Mouse (Mus musculus) liver, embryonic 11.5 days (tissue): Measurements from ENCODE around the gene Pex11g. TPM values are rescaled to one million over a fixed set of nuclear protein-coding genes. Genes with fewer than 3 reads are reported as not detected.

Experiments used
- ATAC-seq: fragments of 200-750 bp; cut with Nextera tagmentation; replicated peaks from 2 replicates; pipeline ENCODE4 v1.8.0; 2017; ENCODE audit warnings: moderate number of reproducible peaks, mild to moderate bottlenecking, moderate TSS enrichment, moderate library complexity; ENCODE audit not compliant: low FRiP score
- DNase-seq: peaks from one replicate; pipeline ENCODE4 v3.0.0-alpha.2; 2017; ENCODE audit warnings: low spot score
- H3K27ac ChIP-seq: fragments of 300-500 bp; sonication (generic); 2 replicates; pipeline ENCODE4 v1.5.1; 2014; ENCODE audit warnings: mild to moderate bottlenecking, low read depth, low read length, control low read depth
- H3K27me3 ChIP-seq: fragments of 300-500 bp; sonication (generic); replicated peaks from 2 replicates; pipeline ENCODE4 v1.6.1; 2014; ENCODE audit warnings: low read length, mixed read lengths; ENCODE audit not compliant: control insufficient read depth, insufficient read depth
- H3K36me3 ChIP-seq: fragments of 300-500 bp; sonication (generic); 2 replicates; pipeline ENCODE4 v1.6.1; 2014; ENCODE audit warnings: mild to moderate bottlenecking, low read length, moderate library complexity, mixed read lengths; ENCODE audit not compliant: control insufficient read depth, insufficient read depth
- H3K4me1 ChIP-seq: fragments of 300-500 bp; sonication (generic); replicated peaks from 2 replicates; pipeline ENCODE4 v1.6.1; 2014; ENCODE audit warnings: low read length, mixed read lengths; ENCODE audit not compliant: control insufficient read depth, insufficient read depth
- H3K4me2 ChIP-seq: fragments of 300-500 bp; sonication (generic); 2 replicates; pipeline ENCODE4 v1.6.1; 2014; ENCODE audit warnings: mild to moderate bottlenecking, control low read depth, moderate library complexity
- H3K4me3 ChIP-seq: fragments of 300-500 bp; sonication (generic); 2 replicates; pipeline ENCODE4 v1.5.1; 2014; ENCODE audit warnings: low read depth, low read length, control low read depth
- H3K9ac ChIP-seq: fragments of 300-500 bp; sonication (generic); 2 replicates; pipeline ENCODE4 v1.6.1; 2014; ENCODE audit warnings: low read depth, low read length, control low read depth
- H3K9me3 ChIP-seq: fragments of 300-500 bp; sonication (generic); 2 replicates; pipeline ENCODE4 v1.6.1; 2016; ENCODE audit warnings: low read length, inconsistent platforms, mixed read lengths; ENCODE audit not compliant: control insufficient read depth
- WGBS: fragments of 180-500 bp; shearing (Covaris S2); extraction: QIAGEN DNeasy Blood & Tissue Kit; methylation state at CpG from one replicate; pipeline ENCODE4 v1.1.7; 2014; 5-methylcytosine and 5-hydroxymethylcytosine counted together
- polyA plus RNA-seq: library from polyadenylated mRNA; unstranded; fragments of >200 nt; fragmentation: Nextera tagmentation; extraction: Ambion mirVana; gene quantifications from 2 replicates; pipeline ENCODE4 v1.2.1, GENCODE M21; 2014

Gene Pex11g
- polyA plus RNA-seq, 1 experiment from 2014 or later: 3.4 TPM

DNA sequence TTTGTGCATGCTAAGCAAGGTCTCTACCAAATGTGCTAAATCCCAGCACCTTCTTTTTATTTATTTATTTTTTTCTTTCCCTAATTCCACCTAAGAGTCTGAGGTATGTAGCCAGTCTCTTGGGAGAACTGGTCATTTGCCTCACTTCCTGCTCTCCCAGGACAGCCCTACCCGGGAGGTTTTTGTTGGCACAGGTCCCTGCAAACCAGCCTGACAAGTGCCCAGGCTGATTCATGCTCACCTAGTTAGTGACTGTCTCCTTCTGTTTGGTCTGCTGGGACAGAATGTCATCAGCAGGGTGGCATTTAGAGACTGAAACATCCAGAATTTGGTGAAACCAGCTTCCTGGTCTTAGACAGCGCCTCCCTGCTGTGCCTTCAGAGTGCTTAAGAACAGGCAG, 37.5 kb downstream of the Pex11g start:
- 88% methylated on average over 2 of the region's 2 CpGs for WGBS
- H3K27ac ChIP-seq: no peak overlapping the region
- H3K4me3 ChIP-seq: no peak overlapping the region
- H3K4me1 ChIP-seq: no peaks in the 10 kb centered on the region
- no peak for ATAC-seq
- H3K27me3 ChIP-seq: no peaks in the 10 kb centered on the region
- H3K9ac ChIP-seq: no peak overlapping the region
- no peaks in the 10 kb centered on the region for H3K9me3 ChIP-seq
- H3K36me3 ChIP-seq: peaks cover 18% of the 10 kb centered on the region
- H3K4me2 ChIP-seq: no peak overlapping the region
- no peak for DNase-seq

DNA sequence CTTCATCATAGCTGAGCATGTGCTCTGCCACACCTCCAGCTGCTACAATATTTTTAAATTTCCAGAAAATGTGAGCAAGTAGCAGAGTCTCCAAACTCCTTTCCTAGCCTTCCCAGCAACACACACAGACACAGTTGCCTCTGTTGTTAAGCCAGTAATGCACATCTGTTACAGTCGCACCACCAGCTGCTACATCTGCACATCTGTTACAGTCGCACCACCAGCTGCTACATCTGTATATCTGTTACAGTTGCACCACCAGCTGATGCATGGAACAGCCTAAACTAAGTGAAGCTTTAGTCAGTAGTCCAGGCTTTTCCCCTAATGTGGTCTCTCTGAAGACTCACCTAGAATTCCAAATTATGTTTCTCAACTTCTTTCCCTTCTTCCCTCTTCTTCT, 39.1 kb downstream of the Pex11g start:
- Histone ChIP-seq H3K9ac (no peak overlapping the region), H3K9me3 (no peaks in the 10 kb centered on the region)
- WGBS: 86% methylated on average over 2 of the region's 2 CpGs

DNA sequence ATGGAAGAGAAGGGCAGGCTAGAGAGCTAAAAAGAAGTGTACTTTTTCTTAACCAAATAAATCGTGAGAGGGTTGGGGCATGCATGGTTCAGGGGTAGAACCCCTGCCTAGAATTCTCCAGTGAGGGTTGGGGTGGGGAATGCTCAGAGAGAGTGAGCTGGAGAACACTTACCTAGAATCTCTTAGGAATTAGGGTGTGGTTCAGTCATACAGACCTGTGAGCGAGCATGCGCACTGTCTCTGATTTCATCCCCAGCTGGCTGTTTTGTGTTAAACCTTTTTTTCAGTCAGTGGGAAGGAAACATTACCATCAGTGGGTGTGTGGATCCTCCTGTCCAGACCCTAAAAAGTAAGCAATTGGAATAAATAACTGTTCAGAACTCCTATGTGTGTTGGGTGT, 41.3 kb downstream of the Pex11g start:
- no peak overlapping the region for H3K4me2 ChIP-seq
- DNase-seq (no peak), ATAC-seq (no peak)
- H3K27me3 ChIP-seq: no peaks in the 10 kb centered on the region
- no peaks in the 10 kb centered on the region; the same call in 1 of the 2 replicates for H3K4me1 ChIP-seq
- H3K9me3 ChIP-seq: no peaks in the 10 kb centered on the region
- 85% methylated on average over 3 of the region's 3 CpGs for WGBS
- no peak overlapping the region for H3K27ac ChIP-seq
- H3K4me3 ChIP-seq: no peak overlapping the region
- no peak overlapping the region for H3K9ac ChIP-seq
- H3K36me3 ChIP-seq: peaks cover 3% of the 10 kb centered on the region; the same call in 1 of the 2 replicates

More for the DNA sequence above, 39.1 kb downstream of the Pex11g start:
- Histone ChIP-seq H3K4me1 (no peaks in the 10 kb centered on the region), H3K4me3 (no peak overlapping the region), H3K27ac (no peak overlapping the region), H3K4me2 (no peak overlapping the region), H3K36me3 (peaks cover 17% of the 10 kb centered on the region), H3K27me3 (no peaks in the 10 kb centered on the region)
- DNase-seq: no peak
- no peak for ATAC-seq

DNA sequence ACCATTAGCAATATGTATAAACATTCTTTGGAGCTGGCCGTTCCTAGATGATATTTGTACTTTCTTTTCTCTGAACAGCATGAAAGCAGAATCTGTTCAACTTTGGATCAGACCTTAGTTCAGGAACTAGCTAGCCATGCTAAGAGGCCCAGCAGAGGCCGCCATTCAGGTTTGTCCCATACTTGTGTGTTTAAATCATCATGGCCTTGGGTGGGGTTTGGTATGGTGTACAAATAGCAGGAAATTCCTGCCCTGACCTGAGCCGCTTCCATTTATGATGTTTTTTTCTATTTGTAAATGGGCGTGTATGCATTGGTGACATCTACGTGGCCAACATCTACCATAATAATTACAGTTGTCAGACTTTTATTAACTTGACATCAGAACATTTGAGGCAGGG, 42.3 kb downstream of the Pex11g start:
- no peak overlapping the region for H3K9ac ChIP-seq
- no peak overlapping the region for H3K4me3 ChIP-seq
- H3K9me3 ChIP-seq: no peaks in the 10 kb centered on the region
- no peaks in the 10 kb centered on the region; the same call in 1 of the 2 replicates for H3K4me1 ChIP-seq
- H3K27ac ChIP-seq: no peak overlapping the region
- DNase-seq: no peak
- H3K4me2 ChIP-seq: no peak overlapping the region
- H3K27me3 ChIP-seq: no peaks in the 10 kb centered on the region
- WGBS: 82% methylated on average over 5 of the region's 5 CpGs
- no peak for ATAC-seq
- H3K36me3 ChIP-seq: peaks cover 3% of the 10 kb centered on the region; the same call in 1 of the 2 replicates

DNA sequence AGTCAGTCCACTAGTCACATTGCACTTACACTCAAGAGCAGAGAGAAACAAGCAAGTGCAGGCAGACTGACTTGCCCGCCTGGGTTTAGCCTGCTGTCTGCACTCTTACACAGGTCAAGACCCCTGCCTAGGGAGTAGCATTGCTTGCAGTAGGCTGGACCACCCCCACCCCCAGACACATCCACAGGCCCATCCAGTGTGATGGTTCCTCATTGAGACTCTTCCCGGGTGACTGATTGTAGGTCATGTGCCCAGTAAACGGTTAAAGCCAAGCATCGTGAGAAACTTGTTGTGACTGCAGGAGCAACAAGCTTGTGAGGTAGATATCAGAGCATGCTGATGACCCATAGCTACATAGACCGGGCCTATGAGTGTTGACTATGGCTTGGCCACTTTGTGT, 46.0 kb downstream of the Pex11g start:
- Histone ChIP-seq H3K4me3 (no peak overlapping the region), H3K9me3 (no peaks in the 10 kb centered on the region), H3K4me1 (peaks cover 16% of the 10 kb centered on the region), H3K36me3 (no peaks in the 10 kb centered on the region), H3K27me3 (no peaks in the 10 kb centered on the region), H3K27ac (no peak overlapping the region), H3K9ac (no peak overlapping the region), H3K4me2 (no peak overlapping the region)
- ATAC-seq (no peak), DNase-seq (no peak)
- WGBS: 81% methylated on average over 5 of the region's 5 CpGs

DNA sequence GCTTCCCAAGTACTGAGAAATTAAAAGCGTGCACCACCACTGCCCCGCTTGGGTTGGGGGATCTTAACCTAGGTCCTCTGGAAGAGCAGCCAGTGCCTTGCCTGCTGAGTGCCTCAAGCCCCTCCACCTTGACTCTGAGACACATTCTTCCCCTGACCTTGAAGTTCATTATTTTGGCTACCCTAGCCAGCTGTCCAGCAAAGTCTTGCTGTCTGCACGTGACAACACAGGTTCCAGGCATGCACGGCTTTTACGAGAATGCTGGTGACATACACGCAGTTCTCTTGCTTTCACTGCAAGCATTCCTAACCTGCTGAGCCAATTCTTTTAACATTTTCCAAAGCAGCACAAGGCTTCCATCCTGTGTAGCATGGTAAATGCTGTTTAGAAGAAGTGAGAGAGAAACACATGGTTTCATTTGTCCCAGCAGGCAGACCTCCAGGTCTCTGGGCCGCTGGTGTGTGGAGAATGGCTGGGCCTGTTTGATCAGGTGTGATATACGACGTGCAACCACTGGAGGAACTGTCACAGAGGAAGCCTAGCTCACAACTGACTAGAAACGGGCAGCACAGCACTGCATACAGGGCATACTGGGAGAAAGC, 47.3 kb downstream of the Pex11g start:
- H3K36me3 ChIP-seq: no peaks in the 10 kb centered on the region
- H3K4me3 ChIP-seq: no peak overlapping the region
- no peak overlapping the region for H3K9ac ChIP-seq
- H3K4me1 ChIP-seq: peaks cover 18% of the 10 kb centered on the region
- WGBS: 75% methylated on average over 10 of the region's 10 CpGs
- ATAC-seq (no peak), DNase-seq (no peak)
- no peaks in the 10 kb centered on the region for H3K27me3 ChIP-seq
- H3K4me2 ChIP-seq: no peak overlapping the region
- no peak overlapping the region for H3K27ac ChIP-seq
- H3K9me3 ChIP-seq: no peaks in the 10 kb centered on the region

DNA sequence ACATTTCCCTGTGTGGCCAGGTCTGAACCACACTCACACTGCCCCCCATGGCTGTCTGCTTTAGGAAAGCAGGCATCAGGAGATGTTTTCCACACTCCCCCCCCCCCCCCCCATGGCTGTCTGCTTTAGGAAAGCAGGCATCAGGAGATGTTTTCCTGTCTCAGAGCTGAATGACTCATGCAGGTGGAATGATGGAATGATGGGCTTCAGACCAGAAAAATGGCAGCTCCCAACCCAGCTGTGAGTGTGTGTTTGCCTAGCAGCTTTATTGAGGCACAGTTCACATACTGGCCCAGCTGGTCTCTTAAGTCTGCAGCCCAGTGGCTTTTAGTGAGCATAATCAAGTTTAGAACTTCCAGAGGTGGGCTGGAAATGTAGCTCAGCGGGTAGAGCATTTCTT, 49.4 kb downstream of the Pex11g start:
- Histone ChIP-seq H3K27me3 (no peaks in the 10 kb centered on the region), H3K27ac (no peak overlapping the region), H3K4me3 (no peak overlapping the region), H3K36me3 (no peaks in the 10 kb centered on the region), H3K4me2 (no peak overlapping the region; the same call in 1 of the 2 replicates), H3K9me3 (no peaks in the 10 kb centered on the region), H3K4me1 (peaks cover 31% of the 10 kb centered on the region), H3K9ac (no peak overlapping the region)
- no peak for DNase-seq
- 76% methylated on average over 1 of the region's 1 CpGs for WGBS
- ATAC-seq: no peak

DNA sequence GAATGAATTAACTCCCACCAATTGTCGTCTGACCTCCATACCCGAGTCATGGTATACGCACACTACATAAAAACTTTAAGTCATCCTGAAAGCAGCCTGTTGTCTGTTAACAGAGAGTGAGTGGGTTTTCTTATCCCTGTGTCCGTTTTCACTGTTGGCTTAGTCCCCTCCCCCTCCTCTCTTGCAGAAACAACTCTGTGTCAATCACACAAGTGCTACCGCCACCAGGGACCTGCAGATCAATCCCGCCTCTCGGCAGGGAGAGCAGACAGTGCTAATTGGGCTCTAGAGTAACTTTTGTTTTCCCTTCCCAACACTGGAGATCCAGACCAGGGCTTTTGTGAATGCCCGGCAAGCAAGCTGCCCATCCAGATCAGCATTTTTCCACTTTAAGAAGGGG, 50.0 kb downstream of the Pex11g start:
- no peak overlapping the region for H3K4me3 ChIP-seq
- no peaks in the 10 kb centered on the region for H3K9me3 ChIP-seq
- H3K27ac ChIP-seq: peak overlapping the region; percentile 36
- H3K4me1 ChIP-seq: peaks cover 37% of the 10 kb centered on the region
- H3K4me2 ChIP-seq: peak overlapping the region; percentile 33
- no peaks in the 10 kb centered on the region for H3K36me3 ChIP-seq
- WGBS: 13% methylated on average over 8 of the region's 8 CpGs
- ATAC-seq: peak; percentile 51
- H3K27me3 ChIP-seq: no peaks in the 10 kb centered on the region
- no peak for DNase-seq
- no peak overlapping the region for H3K9ac ChIP-seq

DNA sequence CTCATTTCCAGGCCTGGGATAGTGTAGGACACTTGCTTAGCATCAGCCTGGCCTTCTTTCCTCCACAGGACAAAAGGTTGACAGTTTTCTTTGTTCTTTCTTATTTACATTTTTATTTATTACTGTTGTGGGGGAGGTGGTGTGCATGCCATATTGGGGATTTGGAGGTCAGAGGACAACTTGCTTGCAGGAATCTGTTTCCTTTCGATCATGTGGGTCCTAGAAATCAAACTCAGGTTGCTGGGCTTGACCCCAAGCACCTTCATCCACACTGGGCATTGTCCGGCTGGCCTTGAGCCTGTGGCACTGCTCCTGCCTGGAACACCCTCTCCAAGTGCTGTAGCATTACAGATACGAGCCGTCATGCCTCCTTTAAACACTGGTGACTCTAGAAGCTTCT, 50.6 kb downstream of the Pex11g start:
- ATAC-seq (no peak), DNase-seq (no peak)
- Histone ChIP-seq H3K27me3 (no peaks in the 10 kb centered on the region), H3K4me3 (no peak overlapping the region), H3K9ac (no peak overlapping the region), H3K9me3 (no peaks in the 10 kb centered on the region), H3K27ac (peak overlapping the region; percentile 36), H3K4me1 (peaks cover 43% of the 10 kb centered on the region), H3K36me3 (no peaks in the 10 kb centered on the region), H3K4me2 (peak overlapping the region; percentile 33; the same call in 1 of the 2 replicates)
- 58% methylated on average over 4 of the region's 4 CpGs for WGBS
